Mouse (Mus musculus) lung, adult 10 weeks (tissue): Measurements from ENCODE around the gene Crb3. TPM values are rescaled to one million over a fixed set of nuclear protein-coding genes. Genes with fewer than 3 reads are reported as not detected.

Source experiments
- polyA plus RNA-seq: library from polyadenylated mRNA; stranded (reverse); fragments of 350-450 nt; fragmentation: Illumina TruSeq; extraction: RNeasy Lipid Tissue Mini Kit (QIAGEN cat#74804); gene quantifications from one replicate; pipeline ENCODE4 v1.2.3, GENCODE M21; 2014; ENCODE audit warnings: low read depth, low replicate concordance; ENCODE audit not compliant: insufficient read depth

Crb3 gene
- 65.6 TPM for polyA plus RNA-seq

DNA sequence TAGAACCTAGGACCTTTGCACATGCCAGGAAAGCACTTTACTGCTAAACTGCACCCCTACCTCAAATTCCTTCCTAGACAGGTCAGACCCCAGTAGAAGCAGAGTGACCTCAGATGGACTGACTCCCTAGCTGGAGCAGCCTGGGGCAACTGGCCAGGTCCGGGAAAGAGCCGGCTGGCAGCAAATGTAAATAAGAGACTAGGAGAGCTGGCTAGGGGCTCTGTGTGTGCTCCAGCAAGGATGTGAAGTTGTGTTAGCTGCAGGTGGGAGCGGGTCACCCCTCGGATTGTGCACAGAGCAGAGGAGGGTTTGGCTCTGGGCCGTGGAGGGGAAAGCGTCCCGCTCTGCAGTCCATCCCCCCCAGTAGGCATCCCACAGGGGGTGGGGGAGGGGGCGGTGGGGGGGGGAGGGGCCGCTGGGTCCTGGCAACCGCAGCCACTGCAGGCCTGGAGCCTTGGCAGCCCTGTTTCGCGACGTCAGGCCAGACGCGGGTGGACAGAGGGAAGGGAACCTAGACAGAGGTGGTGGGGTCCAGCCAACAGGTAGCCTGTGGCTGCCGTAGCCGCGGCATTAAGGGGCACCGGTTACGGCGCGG, at the start of gene Crb3:
Crb3 (plus strand) TSS at position 215 of the 595 bp plus-strand sequence.

DNA sequence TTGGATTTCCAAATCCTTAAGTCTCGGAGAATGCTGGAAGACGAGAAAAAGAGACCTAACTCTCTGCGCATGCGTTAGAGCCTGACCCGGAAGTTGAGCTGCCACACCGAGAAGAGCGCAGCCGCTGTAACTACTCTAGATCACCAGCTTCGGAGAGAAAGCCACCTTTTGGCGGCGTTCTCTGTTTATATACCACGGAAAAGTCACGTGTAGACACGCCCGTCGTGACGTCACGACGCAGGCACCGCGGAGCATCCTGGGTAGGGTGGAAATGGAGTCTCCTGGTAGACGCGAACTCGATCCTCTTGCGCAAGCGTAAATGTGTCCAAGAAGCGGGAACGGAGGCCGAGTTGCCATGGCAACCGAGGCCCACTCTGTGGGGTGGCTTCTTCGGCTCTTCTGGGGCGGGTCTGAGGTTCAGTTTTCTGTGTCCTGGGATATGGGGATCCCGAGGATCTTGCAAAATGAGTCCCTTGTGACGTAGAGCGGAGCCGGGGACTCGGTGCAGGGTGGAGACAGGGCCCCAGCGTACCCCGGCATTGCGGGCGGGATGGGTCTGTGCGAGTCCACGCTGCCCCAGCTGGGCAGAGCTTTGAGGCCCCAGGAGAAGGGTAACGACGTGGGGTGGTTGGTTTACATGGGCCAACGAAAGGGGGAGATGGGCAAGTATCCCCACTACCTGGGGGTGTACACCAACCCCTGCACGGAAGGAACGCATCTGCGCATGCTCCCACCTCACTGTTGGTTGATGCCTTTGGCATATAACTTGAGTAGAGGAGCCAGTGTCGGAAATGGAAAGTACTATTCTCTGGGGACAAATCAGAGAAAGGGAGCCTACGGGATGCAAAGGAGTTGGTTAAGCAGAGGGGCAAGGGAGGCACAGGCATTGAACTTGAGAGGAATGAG, 47.4 kb upstream of the Crb3 start, which contains the start of the genes Gtf2f1 and Gm17949:
Gtf2f1 (minus strand) TSS at position 53 of the 906 bp plus-strand sequence.
Gm17949 (plus strand) TSS at position 234 of the 906 bp plus-strand sequence.

DNA sequence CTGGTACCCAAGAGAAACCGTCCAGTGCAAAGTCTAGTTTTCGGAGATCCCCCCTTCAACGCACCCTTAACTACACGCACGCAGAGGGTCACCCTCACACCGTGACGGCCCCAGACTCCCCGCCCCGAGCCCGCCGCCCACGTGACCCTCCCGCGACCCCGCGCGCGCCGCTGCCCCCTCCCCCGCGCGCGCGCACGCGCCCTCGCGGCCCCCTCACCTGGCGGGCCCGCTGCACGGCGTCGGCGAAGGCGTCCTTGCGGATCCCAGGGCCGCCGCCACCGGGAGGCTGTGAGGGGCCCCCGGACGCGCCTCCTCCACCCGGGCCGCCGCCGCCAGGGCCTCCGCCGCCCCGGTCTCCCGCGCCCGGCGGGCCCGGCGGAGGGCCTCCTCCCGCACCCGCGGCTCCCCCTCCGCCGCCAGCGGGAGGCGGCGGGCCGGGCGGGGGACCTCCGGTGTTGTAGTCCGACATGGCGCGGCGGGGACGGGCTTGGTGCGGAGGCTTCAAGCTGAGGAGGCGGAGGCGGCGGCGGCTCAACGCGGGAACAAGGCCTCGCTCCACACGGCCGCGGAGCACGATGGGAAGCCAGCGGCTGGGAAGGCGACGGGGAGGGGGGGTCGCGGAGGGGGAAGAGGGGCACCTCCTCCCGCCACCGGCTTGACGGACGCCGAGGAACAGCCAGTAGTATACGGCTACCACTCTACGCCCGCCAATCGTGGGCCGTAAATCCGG, 27.8 kb upstream of the Crb3 start, which contains the start of gene Khsrp:
Khsrp (minus strand) TSS at position 592 of the 730 bp plus-strand sequence.

DNA sequence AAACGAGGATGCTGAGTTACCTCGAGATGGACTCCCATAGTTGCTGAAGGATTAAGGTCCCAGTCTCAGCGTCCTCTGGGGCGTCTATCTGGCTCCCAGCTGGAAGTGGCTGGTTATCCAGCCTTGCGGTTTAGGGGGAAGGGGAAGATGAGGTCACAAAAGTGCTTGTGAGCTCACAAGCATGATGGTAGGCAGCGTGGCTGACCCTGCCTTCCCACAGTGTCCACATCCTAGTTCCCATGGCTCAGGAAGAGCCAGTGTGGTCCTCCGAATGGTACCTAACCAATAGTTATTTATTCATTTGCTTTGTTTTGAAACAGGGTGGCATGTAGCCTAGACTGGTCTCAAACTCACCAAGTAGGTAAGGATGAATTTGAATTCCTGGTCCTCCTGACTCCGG, 17.4 kb upstream of the Crb3 start, which contains the start of gene Slc25a41:
Slc25a41 (minus strand) TSS at position 101 of the 400 bp plus-strand sequence.

DNA sequence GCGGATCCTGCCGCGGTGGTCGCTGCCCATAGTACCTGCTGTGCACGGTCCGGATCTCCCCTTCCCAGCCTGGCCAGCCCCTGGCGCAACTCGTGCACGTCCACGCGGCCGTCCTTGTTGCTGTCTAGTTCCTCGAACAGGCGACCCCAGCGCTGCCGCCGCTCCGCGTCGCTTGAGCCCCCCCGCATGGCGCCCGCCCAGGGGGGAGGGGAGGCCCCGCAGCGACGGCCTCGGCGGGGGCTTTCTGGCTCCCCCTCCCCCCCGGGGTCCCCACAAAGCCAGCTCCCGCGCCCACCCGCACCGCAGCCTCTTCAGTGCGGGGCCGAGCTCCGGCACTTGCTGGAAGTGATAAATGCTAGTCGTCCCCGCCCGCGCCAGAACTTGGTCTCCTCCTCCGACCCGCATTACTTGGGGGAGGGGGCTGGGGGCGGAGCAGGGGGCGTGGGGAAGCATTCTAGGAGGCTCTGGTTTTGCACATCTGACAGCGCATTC, 627 bp downstream of the Crb3 start, which contains the start of gene Slc25a23:
Slc25a23 (minus strand) TSS at position 378 of the 492 bp plus-strand sequence.

DNA sequence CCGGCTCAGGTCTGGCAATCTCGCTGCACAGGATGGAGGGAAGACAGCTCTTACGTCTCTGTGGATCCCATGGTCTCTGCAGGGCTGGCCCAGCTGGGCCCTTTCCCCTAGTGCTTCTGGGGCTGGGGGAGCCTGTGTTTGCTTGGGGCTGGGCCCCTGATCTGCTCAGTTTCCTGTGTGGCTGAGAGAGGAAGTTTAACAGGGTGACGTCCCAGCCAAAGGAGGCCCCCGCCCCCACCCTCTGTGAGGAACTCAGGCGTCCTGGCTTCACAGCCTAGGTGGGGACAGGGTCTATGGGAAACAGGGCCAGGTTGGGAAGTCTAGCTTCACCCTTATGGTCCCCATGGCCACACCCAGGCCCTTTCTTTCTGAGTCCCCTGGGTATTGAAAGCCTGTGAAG, 19.4 kb downstream of the Crb3 start, which contains the start of gene Dennd1c:
Dennd1c (minus strand) TSS at position 179 of the 400 bp plus-strand sequence.

DNA sequence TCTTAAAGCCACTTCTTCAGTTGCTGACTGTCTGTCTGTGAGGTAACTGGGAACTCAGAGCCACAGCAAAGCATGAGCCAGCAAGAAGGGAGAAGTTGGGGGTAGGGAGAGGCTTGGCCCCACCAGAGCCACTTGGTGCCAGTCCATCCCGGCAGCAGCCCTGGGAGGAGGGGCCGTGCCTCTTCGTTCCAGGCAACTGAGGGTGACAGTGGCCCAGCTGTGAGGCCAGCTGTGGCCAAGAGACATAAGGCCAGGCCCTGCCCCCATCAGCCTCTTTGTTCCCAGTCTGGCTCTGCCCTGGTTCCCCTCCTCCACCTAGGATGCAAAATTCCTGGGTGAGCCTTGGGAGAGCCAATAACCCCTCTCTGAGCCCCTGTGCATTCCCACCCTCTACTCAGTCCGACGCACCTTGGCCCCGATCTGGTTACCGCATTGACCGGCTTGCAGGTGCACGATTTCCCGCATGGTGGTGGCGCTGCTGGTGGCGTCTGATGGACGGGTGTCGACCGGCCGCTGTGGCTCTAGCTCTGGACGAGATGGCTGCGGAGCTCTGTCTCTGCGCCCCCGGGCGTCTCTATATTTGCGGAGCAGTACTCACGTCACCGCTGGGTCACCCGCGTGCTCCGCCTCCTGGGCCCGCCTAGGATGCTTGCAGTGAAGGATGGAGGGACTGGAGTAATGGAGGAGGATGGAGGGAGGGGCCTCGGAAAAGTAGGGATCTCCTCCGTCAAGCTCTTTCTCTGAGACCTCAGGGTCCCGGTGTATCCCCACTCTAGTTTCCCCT, 28.3 kb downstream of the Crb3 start, which contains the start of gene Tubb4a:
Tubb4a (minus strand) TSS at position 734 of the 784 bp plus-strand sequence.

DNA sequence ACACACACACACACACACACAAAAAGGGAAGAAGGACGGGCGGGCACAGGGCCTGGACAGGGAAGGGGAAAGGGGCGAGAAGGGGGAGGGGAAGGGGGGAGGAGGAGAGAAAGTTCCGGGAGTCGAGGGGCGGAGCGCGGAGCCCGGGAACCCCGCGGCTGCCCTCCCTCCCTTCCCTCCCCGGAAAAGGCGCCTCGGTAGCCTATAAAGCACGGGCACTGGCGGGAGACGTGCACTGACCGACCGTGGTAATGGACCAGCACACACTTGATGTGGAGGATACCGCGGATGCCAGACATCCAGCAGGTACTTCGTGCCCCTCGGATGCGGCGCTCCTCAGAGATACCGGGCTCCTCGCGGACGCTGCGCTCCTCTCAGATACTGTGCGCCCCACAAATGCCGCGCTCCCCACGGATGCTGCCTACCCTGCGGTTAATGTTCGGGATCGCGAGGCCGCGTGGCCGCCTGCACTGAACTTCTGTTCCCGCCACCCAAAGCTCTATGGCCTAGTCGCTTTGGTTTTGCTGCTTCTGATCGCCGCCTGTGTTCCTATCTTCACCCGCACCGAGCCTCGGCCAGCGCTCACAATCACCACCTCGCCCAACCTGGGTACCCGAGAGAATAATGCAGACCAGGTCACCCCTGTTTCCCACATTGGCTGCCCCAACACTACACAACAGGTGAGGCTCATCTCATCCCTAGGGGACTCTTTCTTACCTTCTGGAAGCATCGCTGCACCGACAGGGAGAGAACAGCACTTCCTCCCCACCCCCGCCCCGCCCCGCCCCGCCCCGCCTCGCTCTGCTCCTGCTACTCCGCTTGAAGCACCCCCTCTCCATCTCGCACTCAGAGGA, 46.5 kb downstream of the Crb3 start, which contains the start of gene Tnfsf9:
Tnfsf9 (plus strand) TSS at position 145 of the 854 bp plus-strand sequence.

Other genes starting within 250 kb of the Crb3 start
- gene Rfx2, start 228.1 kb upstream of the Crb3 start, polyA plus RNA-seq, result 5.4 TPM
- gene Acsbg2, start 184.7 kb upstream of the Crb3 start, polyA plus RNA-seq, result not detected
- 0.19 TPM for gene 1700061G19Rik, start 183.6 kb upstream of the Crb3 start, polyA plus RNA-seq
- gene Mllt1, start 123.7 kb upstream of the Crb3 start, polyA plus RNA-seq, result 16.5 TPM
- not detected for gene Acer1, start 77.0 kb upstream of the Crb3 start, polyA plus RNA-seq
- 51.4 TPM for gene Clpp, start 68.8 kb upstream of the Crb3 start, polyA plus RNA-seq
- gene Alkbh7, start 61.8 kb upstream of the Crb3 start, polyA plus RNA-seq, result 28.8 TPM
- gene Pspn, start 59.1 kb upstream of the Crb3 start, polyA plus RNA-seq, result not detected
- gene Gtf2f1, start 47.8 kb upstream of the Crb3 start, polyA plus RNA-seq, result 31.3 TPM
- gene Gm17949, start 47.6 kb upstream of the Crb3 start, polyA plus RNA-seq, result not detected
- 17.6 TPM for gene Khsrp, start 27.6 kb upstream of the Crb3 start, polyA plus RNA-seq
- not detected for gene Slc25a41, start 17.5 kb upstream of the Crb3 start, polyA plus RNA-seq
- 22.4 TPM for gene Slc25a23, start 758 bp downstream of the Crb3 start, polyA plus RNA-seq
- 6.3 TPM for gene Dennd1c, start 19.4 kb downstream of the Crb3 start, polyA plus RNA-seq
- 15.2 TPM for gene Tubb4a, start 28.7 kb downstream of the Crb3 start, polyA plus RNA-seq
- gene Tnfsf9, start 46.2 kb downstream of the Crb3 start, polyA plus RNA-seq, result 7.4 TPM
- not detected for gene Cd70, start 90.7 kb downstream of the Crb3 start, polyA plus RNA-seq
- 1.2 TPM for gene Tnfsf14, start 135.1 kb downstream of the Crb3 start, polyA plus RNA-seq
- gene C3, start 169.0 kb downstream of the Crb3 start, polyA plus RNA-seq, result 224 TPM
- 39.6 TPM for gene Gpr108, start 189.3 kb downstream of the Crb3 start, polyA plus RNA-seq
- gene Trip10, start 190.3 kb downstream of the Crb3 start, polyA plus RNA-seq, result 37.0 TPM
- gene Vav1, start 220.0 kb downstream of the Crb3 start, polyA plus RNA-seq, result 12.2 TPM